Mouse (Mus musculus) spleen, embryonic (tissue): ENCODE data around the gene Mnt.

Experiments used
- CTCF ChIA-PET: fragments of 350-600 bp; sonication (Branson Sonifier 250); formaldehyde crosslinking; loops from one replicate; lab custom pipeline; 2022; lab: Charles Lee

Gene Mnt

GRCm38 (mm10) chr11:74843435-74843714, 12.7 kb downstream of the Mnt start:
- CTCF ChIA-PET = interaction anchor here (1.0 kb wide), 1 partner anchor 33 kb away, joined by 3 read pairs; no protein-coding TSS in a partner anchor

GRCm38 (mm10) chr11:74843761-74844160, 13.0 kb downstream of the Mnt start:
- CTCF ChIA-PET = interaction anchor here (1.0 kb wide), 1 partner anchor 33 kb away, joined by 3 read pairs; no protein-coding TSS in a partner anchor

- CTCF ChIA-PET = no interaction called here
These were observed 15.1 kb downstream of the Mnt start for GRCm38 (mm10) chr11:74845784-74846183.

DNA sequence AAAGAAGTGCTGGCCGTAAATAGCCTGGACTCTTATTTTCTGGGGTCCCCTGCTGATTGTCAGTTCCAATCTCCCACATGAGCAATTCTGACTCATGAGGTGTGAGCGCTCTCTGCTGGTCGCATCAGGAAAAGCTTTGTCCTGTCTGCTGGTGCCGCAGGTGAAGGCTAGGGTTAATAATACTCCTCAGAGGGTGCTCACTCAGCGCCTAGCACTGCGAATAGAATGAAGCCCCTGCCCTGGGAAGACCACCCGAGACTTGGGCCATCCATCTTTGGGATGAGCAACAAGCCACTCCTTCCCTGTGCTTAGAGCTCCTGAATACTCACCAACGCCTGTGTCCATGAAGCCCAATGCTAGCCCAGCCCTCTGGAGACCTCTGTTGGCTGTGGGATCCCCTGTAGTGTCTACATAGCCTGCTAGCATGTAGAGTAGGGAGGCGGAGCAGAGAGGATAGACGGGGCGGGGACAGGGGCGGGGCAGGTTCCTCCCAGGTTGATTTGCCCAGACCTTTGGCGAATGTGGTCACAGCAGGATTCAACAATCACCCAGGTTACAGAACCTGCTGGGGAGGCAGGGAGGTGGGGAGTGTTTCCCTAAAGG, 17.3 kb downstream of the Mnt start:
- CTCF ChIA-PET = interaction anchor here (1.0 to 1.9 kb wide), 5 partner anchors 23 to 214 kb away, joined by 3 to 8 read pairs (median 4); no protein-coding TSS in a partner anchor

- CTCF ChIA-PET = no interaction called here
These were observed 20.4 kb downstream of the Mnt start for GRCm38 (mm10) chr11:74850998-74851661.

DNA sequence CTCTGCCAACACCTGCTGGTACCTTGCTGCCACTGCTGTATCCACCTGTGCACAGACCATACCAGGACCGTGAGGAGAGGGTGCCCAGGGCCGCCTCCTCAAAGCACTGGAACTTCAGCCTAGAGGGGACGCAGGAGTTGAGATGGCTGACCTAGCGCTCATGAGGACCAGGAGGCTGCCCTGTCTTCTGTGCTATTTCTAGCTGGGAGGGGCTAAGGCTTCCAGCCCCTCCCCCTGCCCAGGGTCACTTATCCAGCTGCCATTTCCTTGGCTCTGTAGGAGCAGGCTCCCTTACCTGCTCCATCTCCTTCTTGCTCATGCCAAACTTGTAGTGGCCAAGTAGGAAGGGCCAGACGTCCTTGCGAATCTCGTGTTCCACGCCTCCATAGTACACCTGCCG, 27.0 kb downstream of the Mnt start:
- CTCF ChIA-PET = no interaction called here

DNA sequence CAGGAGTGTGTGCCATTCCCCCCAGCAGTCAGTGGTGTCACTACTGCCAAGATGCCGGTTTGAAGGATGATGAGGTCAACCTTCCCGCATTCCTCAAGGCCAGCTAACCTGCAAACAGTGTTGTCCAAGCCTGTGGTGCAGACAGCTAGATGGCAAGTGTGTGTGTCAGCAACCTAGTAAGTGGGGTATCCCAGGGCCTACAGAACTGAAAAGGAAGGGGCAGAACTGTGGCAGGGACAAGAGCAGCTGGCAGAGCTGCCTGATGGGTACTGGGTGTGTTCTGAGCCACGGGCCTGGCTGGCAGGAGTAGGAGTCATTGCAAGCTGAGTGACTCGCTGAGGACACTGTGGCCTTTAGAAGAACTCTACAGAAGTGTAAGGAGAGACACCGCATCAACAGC, 31.4 kb downstream of the Mnt start:
- CTCF ChIA-PET = no interaction called here

GRCm38 (mm10) chr11:74863471-74863870, 32.8 kb downstream of the Mnt start:
- CTCF ChIA-PET = no interaction called here

- CTCF ChIA-PET = interaction anchor here (0.6 kb wide), 1 partner anchor 112 kb away, joined by 7 read pairs; no protein-coding TSS in a partner anchor
These were observed 33.7 kb downstream of the Mnt start for GRCm38 (mm10) chr11:74864421-74864820.

GRCm38 (mm10) chr11:74865252-74865651, 34.5 kb downstream of the Mnt start:
- CTCF ChIA-PET = no interaction called here

DNA sequence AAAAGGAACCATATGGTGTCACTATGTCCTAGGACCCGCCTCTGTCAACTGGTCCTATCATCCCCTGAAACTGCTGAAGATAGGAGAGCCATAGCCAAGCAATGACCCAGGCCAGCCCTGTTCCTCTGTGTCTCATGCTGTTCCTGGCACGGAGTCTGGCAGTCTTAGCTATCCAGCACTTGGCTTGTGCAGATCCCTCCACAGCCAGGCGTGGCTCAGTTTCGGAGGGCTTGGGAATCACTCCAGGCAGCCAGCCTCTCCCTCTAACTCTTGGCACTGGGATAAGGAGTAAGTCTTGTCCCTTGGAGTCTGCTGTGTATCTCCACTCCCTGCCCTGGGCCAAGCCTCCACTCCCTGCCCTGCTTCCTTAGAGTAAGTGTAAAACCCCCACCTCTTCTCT, 35.9 kb downstream of the Mnt start:
- CTCF ChIA-PET = no interaction called here

DNA sequence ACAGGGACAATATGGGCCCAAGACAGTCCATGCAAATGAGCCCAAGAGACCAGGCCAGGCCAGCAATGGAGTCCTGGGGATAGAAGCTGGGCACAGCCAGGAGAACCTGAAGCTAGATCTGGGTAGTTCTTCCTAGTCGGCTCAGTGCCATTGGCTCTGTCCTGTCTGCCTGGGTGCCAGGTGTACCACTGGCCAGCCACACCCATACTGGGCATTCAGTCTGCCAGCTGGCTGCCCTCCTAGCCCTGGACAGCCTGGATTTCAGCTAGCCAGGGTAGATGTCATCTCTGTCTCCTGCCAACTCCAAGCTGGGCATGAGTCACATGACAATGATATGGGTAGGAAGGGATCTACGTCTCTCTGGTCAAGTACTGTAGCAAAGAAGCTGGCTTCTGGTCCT, 36.5 kb downstream of the Mnt start:
- CTCF ChIA-PET = no interaction called here

DNA sequence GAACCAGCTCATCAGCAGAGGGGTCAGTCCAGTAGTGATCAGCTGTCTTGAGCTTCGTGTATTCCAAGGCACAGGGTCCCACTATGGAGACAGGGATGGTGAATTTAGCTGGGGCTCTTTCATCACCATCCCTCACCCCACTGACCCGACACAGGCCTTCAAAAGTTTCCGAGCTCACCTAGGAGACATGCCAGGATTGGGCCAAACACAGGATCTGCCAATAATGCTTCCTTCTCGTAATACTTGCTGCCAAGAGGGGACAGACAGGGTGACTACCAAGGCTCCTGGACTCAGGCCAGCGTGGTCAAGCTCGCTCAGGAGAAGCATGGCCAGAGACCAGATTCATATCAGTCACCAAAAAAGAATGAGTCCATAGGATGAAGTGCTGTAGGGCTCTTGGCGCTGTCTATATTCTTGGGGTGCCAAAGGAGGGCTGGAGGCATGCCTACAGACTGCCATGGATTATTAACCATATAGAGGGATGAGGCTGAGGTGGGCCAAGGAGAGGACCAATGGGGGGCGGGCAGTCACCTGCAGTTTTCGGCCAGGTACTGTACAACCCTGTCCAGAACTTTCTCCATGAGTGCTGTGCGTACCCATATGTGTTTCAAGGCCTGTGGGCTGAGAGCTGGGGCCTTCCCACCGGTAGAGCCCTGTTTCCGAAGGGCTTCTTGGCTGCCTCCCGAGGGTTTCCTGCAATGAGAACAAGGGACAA, 37.5 kb downstream of the Mnt start:
- CTCF ChIA-PET = no interaction called here

GRCm38 (mm10) chr11:74869603-74870002, 38.9 kb downstream of the Mnt start:
- CTCF ChIA-PET = no interaction called here

- CTCF ChIA-PET = no interaction called here
These were observed 39.8 kb downstream of the Mnt start for GRCm38 (mm10) chr11:74870544-74870943.

DNA sequence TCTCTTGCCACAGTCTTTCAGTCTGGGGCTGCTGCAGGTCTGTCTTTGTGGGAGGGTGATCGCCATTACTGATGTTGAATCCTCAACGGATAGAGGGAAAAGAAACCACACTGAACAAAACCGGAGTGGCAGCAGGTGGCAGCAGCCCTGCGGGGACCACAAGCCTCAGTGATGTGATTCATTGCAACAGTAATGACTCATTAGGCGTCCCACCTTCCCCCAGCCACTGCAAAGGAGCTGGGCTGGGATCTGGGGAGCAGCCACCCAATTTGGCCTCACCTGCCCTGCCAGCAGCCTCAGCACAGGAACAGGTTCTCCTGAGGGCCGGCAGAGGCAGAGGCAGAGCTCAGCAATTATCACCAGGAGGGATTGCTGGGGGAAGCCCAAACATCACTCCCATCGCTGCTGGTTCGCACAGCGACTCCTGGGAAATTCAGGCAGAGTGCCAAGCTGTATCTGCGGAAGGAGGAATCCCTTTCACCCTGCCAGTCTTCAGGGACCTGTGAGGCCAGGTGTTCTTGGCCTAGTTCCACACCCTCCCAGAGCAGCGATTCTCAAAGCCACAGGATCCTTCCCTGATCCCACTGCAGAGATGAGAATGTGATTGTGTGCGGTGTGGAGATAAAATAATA, 40.4 kb downstream of the Mnt start:
- CTCF ChIA-PET = no interaction called here

GRCm38 (mm10) chr11:74874630-74875029, 43.9 kb downstream of the Mnt start:
- CTCF ChIA-PET = no interaction called here

DNA sequence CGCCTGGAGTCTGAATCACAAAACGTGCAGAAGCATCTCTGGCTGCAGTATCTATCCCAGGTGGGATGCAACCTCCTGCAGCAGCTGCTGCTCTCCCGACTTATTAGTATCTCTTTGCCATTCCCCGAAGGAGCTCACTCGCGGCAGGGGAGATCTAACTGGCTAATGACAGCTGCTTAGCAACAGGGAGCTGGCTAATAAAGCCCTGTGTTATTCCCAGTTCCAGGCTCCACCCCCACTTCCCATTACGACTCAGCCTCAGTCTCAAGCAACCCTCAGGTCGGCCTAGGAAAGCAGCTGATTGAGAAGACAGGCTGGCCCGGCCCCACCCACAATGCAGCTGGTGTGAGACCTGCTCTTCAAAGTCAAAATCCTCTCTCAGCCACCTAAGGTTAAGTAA, 46.1 kb downstream of the Mnt start:
- CTCF ChIA-PET = interaction anchor here (0.6 kb wide), 1 partner anchor 277 kb away, joined by 4 read pairs; no protein-coding TSS in a partner anchor

DNA sequence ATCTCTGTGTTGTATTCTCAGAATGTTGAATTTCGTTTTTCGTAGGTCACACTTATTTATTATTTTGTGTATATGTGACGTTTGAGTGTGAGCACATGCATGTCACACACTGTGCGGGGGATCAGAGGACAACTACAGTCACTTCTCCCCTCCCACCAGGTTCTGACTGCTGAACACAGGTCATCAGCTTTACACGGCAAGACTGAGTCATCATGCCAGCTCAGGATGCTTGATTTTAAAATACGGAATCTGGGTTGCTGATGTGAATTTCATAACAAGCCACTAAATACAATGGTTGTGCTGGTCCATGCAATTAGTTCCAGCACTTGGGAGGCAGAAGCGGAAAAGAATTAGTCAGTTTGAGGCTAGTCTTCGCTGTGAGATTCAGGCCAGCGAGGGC, 50.3 kb downstream of the Mnt start:
- CTCF ChIA-PET = interaction anchor here (0.5 kb wide), 1 partner anchor 154 kb away, joined by 3 read pairs; no protein-coding TSS in a partner anchor

DNA sequence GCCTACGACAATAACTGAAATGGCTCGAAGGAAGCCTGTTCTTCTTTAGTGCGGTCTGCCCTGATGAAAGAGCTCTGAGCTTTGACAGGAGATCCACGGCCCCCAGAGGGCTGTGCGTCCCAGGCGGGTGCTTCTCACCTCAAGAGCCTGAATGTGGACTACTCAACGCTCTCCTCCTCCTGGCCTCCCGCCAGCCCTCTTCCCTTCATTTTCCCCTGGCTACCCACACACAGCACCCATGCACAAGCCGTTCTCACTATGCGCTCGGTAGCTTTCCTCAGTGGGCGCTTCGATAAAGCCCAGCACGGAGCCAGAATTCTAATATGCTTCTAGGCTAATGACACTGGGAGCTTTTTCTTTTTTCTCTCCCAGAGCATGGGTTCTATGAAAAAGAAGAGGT, 51.3 kb downstream of the Mnt start:
- CTCF ChIA-PET = no interaction called here

DNA sequence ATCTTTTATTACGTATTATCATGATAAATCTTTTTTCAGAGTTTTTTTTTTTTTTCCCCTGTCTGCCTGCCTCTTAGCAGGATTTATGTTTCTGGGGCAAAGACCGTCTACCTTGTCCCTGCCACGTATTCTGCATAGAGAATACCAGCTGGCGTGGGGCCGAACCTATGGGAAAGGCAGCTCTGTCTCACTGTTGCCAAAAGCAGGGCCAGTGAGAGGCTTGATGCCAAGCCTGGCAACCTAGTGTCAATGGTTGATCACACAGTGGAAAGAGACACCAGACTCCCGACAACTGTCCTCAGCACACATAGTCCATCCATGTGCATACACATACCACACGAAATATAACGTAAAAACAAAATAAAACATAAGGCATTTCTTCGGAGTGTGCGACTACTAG, 52.4 kb downstream of the Mnt start:
- CTCF ChIA-PET = no interaction called here

- CTCF ChIA-PET = no interaction called here
These were observed 63.9 kb downstream of the Mnt start for GRCm38 (mm10) chr11:74894619-74895018.
